Mouse (Mus musculus): ENCODE measurements around the gene Fbxl18.

DNA sequence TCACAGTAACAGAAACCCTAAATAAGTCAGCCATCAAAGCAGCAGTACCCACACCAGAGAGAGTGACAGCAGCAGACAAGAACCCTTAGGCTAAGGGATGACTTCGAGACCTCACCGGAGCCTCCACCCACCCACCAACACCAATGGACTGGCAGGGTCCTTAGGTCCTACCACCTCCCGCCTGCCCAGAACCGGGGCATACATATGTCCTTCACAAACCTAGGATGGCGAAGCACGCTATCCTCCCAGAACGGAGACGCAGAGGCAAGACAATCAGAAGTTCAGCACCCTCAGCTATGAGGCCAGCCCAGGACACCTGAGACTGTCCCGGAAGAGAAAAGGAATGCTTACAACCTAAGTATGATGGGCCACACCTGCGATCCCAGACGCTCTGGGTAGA lies 12.8 kb downstream of the Fbxl18 start:
- TF ChIP-seq CTCF (IDR thresholded peaks at IDR 0.05; ENCODE audit: insufficient read depth, low read length) (no peak), POLR2A (IDR thresholded peaks at IDR 0.05; ENCODE audit: borderline replicate concordance, extremely low read depth, low read depth, low read length) (no peak)

Measured in lung, adult 2 months (tissue).